Mouse (Mus musculus): Measurements from ENCODE around the gene Ugt1a2.

- no peak for TF ChIP-seq POLR2A (IDR thresholded peaks at IDR 0.05; ENCODE audit: borderline replicate concordance, extremely low read depth, low read depth, low read length)
- TF ChIP-seq CTCF (IDR thresholded peaks at IDR 0.05; ENCODE audit: insufficient read depth, low read length), result no peak
Measured at GRCm38 (mm10) chr1:88230421-88230820, 30.0 kb downstream of the Ugt1a2 start.

All from lung, adult 2 months (tissue).